Mouse (Mus musculus) kidney, embryonic 16.5 days (tissue): ENCODE results near the gene Podxl2. TPM values are rescaled to one million over a fixed set of nuclear protein-coding genes. Genes with fewer than 3 reads are reported as not detected.

Source experiments
- ATAC-seq: fragments of 200-750 bp; cut with Nextera tagmentation; 2 replicates; pipeline ENCODE4 v1.8.0; 2017; ENCODE audit warnings: moderate TSS enrichment; ENCODE audit not compliant: low FRiP score, low TSS enrichment
- H3K27ac ChIP-seq: fragments of 300-500 bp; sonication (generic); 2 replicates; pipeline ENCODE4 v1.5.1; 2014; ENCODE audit warnings: low read length
- H3K27me3 ChIP-seq: fragments of 300-500 bp; sonication (generic); 2 replicates; pipeline ENCODE4 v1.6.1; 2014; ENCODE audit warnings: low read length, control low read depth, mixed read lengths; ENCODE audit not compliant: insufficient read depth
- H3K36me3 ChIP-seq: fragments of 300-500 bp; sonication (generic); 2 replicates; pipeline ENCODE4 v1.6.1; 2014; ENCODE audit warnings: low read length, control low read depth, mixed read lengths; ENCODE audit not compliant: insufficient read depth
- H3K4me1 ChIP-seq: fragments of 300-500 bp; sonication (generic); 2 replicates; pipeline ENCODE4 v1.6.1; 2014; ENCODE audit warnings: low read length, control low read depth, mixed read lengths; ENCODE audit not compliant: insufficient read depth
- H3K4me2 ChIP-seq: fragments of 300-500 bp; sonication (generic); replicated peaks from 2 replicates; pipeline ENCODE4 v1.6.1; 2014; ENCODE audit warnings: low read depth, low read length
- H3K4me3 ChIP-seq: fragments of 300-500 bp; sonication (generic); 2 replicates; pipeline ENCODE4 v1.5.1; 2014; ENCODE audit warnings: mild to moderate bottlenecking, low read length
- H3K9ac ChIP-seq: fragments of 300-500 bp; sonication (generic); replicated peaks from 2 replicates; pipeline ENCODE4 v1.6.1; 2014; ENCODE audit warnings: low read length
- H3K9me3 ChIP-seq: fragments of 300-500 bp; sonication (generic); 2 replicates; pipeline ENCODE4 v1.6.1; 2016; ENCODE audit warnings: low read length, control low read depth
- WGBS: fragments of 180-500 bp; shearing (Covaris S2); extraction: QIAGEN DNeasy Blood & Tissue Kit; methylation state at CpG from one replicate; pipeline ENCODE4 v1.1.7; 2014; 5-methylcytosine and 5-hydroxymethylcytosine counted together
- polyA plus RNA-seq: library from polyadenylated mRNA; unstranded; fragments of >200 nt; fragmentation: Nextera tagmentation; extraction: Ambion mirVana; gene quantifications from 2 replicates; pipeline ENCODE4 v1.2.1, GENCODE M21; 2015

Gene Podxl2
- polyA plus RNA-seq, 1 experiment from 2014 or later, result 48.9 TPM

DNA sequence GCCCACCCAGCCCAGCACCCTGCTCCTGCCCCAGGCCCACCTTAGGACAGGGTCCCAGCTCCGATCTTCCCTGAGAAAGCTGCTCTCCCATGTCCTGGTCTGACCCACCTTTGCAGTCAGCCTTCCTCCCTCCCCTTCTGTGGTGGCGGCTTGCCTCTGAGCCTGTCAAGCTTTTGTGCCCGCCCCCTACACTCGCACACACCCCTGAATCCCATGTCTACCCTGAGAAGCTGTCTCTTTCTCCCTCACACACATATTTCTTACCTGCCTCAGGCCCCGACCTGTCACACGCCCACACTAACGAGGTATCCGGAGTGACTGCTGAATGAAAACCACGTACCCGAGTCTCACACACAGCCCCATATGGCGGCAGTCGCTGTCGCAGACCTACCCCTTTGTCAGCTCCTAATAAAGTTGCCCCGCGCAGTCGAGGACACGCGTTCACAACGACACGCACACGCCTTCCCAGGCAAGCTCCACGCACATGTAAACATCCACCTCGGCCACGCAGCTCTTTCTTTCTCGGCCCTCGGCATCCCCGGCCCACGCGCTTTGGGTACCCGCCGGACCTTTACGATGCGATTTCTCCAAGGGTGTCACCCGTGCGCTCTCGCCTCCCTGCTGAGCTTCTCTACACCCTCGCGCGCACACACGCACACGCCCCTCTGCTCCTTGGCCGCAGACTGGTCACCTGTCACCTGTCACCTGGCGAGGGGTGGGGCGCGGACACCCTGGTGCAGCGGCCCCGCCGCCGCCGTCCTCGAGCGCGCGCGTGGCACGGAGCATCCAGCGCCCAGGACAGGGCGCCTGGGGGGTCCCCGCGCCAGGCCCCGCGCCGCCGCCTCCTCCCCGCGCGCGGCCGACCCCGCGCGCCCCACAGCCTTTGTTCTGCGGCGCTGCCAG lies 628 bp downstream of the Podxl2 start:
- H3K36me3 ChIP-seq, result no peaks in the 10 kb centered on the region
- ATAC-seq, result peak; percentile 66
- peak overlapping the region; percentile 100 for H3K4me2 ChIP-seq
- peaks cover 6% of the 10 kb centered on the region for H3K27me3 ChIP-seq
- 2% methylated on average over 58 of the region's 74 CpGs for WGBS
- H3K4me3 ChIP-seq, result peak overlapping the region; percentile 74
- H3K4me1 ChIP-seq, result peaks cover 4% of the 10 kb centered on the region
- no peak overlapping the region for H3K27ac ChIP-seq
- peaks cover 3% of the 10 kb centered on the region; the same call in 1 of the 2 replicates for H3K9me3 ChIP-seq
- H3K9ac ChIP-seq, result peak overlapping the region; percentile 84

DNA sequence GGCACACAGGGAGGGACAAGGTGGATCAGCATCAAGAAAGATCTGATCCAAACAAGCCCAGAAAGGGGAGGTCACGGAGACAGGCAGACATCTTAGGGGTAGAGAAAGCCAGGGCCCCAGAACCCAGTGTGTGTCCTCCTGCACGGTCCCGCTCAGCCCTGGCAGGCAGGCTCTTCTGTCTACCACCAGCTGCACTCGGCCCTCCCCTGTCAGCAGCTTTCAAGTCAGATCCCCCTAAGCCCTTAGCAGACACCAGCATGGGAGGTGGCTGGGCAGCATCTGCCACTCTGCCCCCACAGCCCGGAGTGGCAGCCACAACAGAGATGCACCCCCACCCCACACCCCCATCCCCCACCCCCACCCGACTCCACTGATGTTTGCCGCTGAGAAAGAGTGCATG lies 2.0 kb downstream of the Podxl2 start:
- H3K27ac ChIP-seq, result no peak overlapping the region
- H3K4me3 ChIP-seq, result no peak overlapping the region
- no peak overlapping the region for H3K4me2 ChIP-seq
- ATAC-seq, result no peak
- H3K27me3 ChIP-seq, result peaks cover 6% of the 10 kb centered on the region
- no peak overlapping the region for H3K9ac ChIP-seq
- H3K9me3 ChIP-seq, result peaks cover 3% of the 10 kb centered on the region; the same call in 1 of the 2 replicates
- H3K36me3 ChIP-seq, result no peaks in the 10 kb centered on the region
- WGBS, result 63% methylated on average over 7 of the region's 7 CpGs
- peaks cover 4% of the 10 kb centered on the region for H3K4me1 ChIP-seq

DNA sequence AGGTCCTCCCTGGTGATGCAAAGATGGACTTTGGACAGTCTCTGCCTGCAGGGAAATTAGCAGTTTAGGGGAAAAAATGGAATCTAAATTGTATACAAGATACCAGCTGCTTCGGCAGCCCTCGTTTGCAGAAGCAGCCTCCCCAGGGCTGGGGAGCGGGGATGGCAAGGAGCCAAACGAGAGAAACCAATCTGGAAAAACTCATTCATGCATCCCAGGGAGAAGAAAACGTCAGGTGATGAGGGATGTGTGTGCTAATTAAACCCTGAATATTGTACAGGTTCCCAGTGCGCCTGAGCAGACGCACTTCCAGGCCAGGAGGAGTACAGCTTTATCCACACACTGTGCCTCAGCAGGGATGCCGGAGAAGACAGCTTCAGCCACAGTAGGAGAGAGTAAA lies 3.3 kb downstream of the Podxl2 start:
- Histone ChIP-seq H3K4me3 (no peak overlapping the region), H3K4me1 (peaks cover 4% of the 10 kb centered on the region), H3K4me2 (no peak overlapping the region), H3K9ac (no peak overlapping the region), H3K9me3 (no peaks in the 10 kb centered on the region), H3K27ac (no peak overlapping the region), H3K27me3 (peaks cover 6% of the 10 kb centered on the region), H3K36me3 (no peaks in the 10 kb centered on the region)
- 53% methylated on average over 8 of the region's 8 CpGs for WGBS
- ATAC-seq, result no peak

DNA sequence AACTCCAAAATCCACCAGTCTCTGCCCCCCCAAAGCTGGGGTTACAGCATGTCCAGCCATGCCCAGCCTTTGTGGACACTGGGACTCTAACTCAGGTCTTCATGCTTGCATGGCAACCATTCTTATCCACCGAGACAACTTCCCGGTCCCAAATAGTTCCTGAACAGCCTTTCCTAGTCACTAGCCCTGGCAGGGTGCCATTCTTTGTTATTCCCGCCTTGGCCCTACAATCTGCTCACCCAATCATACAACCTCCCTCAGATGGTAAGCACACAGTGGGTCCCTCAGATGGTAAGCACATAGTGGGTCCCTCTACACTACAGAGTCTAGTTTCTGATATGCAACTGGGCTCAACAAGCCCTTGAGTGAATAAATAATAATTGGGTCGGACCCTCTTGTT lies 4.2 kb downstream of the Podxl2 start:
- no peak overlapping the region for H3K4me2 ChIP-seq
- no peak overlapping the region for H3K4me3 ChIP-seq
- H3K27me3 ChIP-seq, result peaks cover 6% of the 10 kb centered on the region
- 64% methylated on average over 4 of the region's 4 CpGs for WGBS
- no peaks in the 10 kb centered on the region for H3K9me3 ChIP-seq
- no peak overlapping the region for H3K27ac ChIP-seq
- peaks cover 4% of the 10 kb centered on the region for H3K4me1 ChIP-seq
- no peak for ATAC-seq
- H3K9ac ChIP-seq, result no peak overlapping the region
- H3K36me3 ChIP-seq, result no peaks in the 10 kb centered on the region

DNA sequence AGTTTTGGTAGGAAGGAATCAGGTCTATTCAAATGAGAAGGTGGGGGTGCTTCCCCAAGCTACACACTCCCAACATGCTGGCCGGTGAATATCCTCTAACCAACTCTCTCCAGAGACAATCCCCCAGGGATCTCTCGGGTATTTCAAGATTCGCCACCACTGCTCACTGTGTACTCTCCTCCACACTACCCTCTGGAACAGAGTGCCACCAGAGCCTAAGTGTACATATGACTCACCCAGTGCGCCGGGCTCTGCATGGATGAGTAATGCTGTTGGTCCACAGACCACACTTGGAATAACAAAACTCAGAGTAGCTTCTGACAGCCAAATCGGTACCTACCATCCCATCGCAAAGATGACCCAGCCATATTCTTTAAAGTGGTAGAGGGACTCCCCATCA lies 5.4 kb downstream of the Podxl2 start:
- peaks cover 4% of the 10 kb centered on the region for H3K27me3 ChIP-seq
- 86% methylated on average over 7 of the region's 7 CpGs for WGBS
- no peak overlapping the region for H3K4me2 ChIP-seq
- H3K9ac ChIP-seq, result no peak overlapping the region
- no peaks in the 10 kb centered on the region for H3K9me3 ChIP-seq
- no peak overlapping the region for H3K4me3 ChIP-seq
- no peak overlapping the region for H3K27ac ChIP-seq
- no peaks in the 10 kb centered on the region for H3K4me1 ChIP-seq
- no peaks in the 10 kb centered on the region for H3K36me3 ChIP-seq
- no peak for ATAC-seq

DNA sequence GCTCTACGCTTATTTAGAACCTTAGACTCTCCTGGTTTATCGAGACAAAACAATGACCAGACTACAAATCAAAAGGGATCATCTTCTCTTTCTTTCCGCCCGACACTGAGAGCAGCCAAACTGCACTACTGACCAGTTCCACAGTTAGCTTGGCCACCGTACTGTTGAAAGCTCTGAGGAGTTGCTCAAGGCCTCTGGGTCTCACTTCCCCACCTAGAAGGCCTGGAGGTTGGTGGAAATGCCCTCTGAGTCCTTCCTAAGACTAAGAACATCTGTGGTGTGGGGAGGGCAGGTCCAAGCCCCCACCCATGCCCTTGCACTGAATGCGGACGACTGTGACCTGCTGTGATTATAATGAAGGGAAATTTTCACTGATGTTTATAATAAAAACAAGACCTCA lies 9.1 kb downstream of the Podxl2 start:
- WGBS, result 79% methylated on average over 7 of the region's 7 CpGs
- ATAC-seq, result no peak
- H3K27ac ChIP-seq, result no peak overlapping the region

DNA sequence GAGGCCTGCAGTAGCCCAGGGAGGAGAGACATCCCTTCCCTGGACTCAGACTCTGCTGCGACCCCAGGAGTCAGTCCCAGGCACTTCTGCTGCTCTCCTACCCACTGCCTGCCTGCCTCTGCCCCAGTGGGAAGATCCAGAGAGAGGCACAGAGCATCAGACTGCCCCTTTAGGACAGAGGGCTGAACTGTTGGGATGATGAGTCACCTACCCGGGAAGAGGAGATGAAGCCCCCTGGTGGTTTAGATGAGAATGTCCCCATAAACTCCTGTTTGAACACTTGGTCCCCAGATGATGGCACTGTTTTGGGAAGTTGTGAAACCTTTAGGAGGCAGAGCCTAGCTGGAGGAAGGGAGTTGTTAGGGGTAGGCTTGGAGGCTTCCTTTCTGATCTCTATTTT lies 13.9 kb downstream of the Podxl2 start:
- WGBS, result 18% methylated on average over 2 of the region's 2 CpGs
- no peak overlapping the region for H3K9ac ChIP-seq
- peaks cover 9% of the 10 kb centered on the region for H3K36me3 ChIP-seq
- no peaks in the 10 kb centered on the region; the same call in 1 of the 2 replicates for H3K9me3 ChIP-seq
- H3K4me2 ChIP-seq, result no peak overlapping the region
- ATAC-seq, result no peak
- no peaks in the 10 kb centered on the region for H3K4me1 ChIP-seq
- H3K4me3 ChIP-seq, result no peak overlapping the region
- no peak overlapping the region for H3K27ac ChIP-seq
- no peaks in the 10 kb centered on the region for H3K27me3 ChIP-seq

More for the DNA sequence above, 9.1 kb downstream of the Podxl2 start:
- Histone ChIP-seq H3K4me2 (no peak overlapping the region), H3K4me3 (no peak overlapping the region), H3K9me3 (no peaks in the 10 kb centered on the region; the same call in 1 of the 2 replicates), H3K27me3 (no peaks in the 10 kb centered on the region), H3K9ac (no peak overlapping the region), H3K4me1 (no peaks in the 10 kb centered on the region), H3K36me3 (peaks cover 9% of the 10 kb centered on the region)

DNA sequence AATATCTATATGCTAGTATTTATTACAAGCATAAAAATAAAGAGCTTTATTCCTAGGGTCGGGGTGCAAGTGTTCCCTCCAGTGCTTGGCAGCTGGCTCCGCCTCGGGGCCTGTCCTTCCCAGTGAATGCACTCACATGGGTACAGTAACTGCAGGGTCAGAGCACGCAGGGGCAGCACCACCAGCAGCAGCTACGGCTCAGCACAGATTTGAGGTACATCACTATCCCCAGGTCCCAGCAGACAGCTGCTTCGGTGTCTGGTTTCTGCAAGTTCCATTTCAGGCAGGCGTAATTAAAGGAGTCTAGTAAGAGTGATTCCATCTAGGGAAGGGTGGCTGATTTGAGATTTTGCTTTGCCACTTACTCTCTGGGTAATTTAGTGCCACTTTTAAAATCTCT lies 16.5 kb downstream of the Podxl2 start:
- Histone ChIP-seq H3K4me3 (no peak overlapping the region), H3K36me3 (peaks cover 9% of the 10 kb centered on the region), H3K4me1 (no peaks in the 10 kb centered on the region), H3K27me3 (no peaks in the 10 kb centered on the region), H3K4me2 (no peak overlapping the region), H3K27ac (no peak overlapping the region), H3K9me3 (no peaks in the 10 kb centered on the region; the same call in 1 of the 2 replicates), H3K9ac (no peak overlapping the region)
- WGBS, result 39% methylated on average over 7 of the region's 7 CpGs
- no peak for ATAC-seq

DNA sequence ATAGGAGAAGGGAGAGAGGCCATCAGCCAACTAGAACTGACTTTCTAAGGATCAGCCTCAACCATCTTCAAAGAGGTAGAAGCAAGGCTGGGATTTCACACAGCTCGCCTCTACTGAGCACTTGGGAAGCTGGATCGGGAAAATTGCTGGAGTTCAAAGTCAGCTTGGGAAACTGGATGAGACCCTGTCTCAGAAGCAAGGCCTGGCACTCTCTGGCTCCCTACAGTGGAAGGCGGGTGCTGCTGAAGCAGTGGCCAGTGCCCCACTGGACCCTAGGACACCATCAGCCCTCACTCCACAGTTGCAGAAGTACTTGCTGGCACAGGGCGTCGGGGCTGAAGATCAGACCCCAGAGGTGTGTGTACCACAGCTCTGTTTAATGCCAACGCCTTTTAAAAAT lies 17.0 kb downstream of the Podxl2 start:
- H3K9ac ChIP-seq, result 0 out of 2 replicates have a peak overlapping the region, but pooled peaks have one; percentile 24
- no peak for ATAC-seq
- H3K27me3 ChIP-seq, result no peaks in the 10 kb centered on the region
- no peaks in the 10 kb centered on the region; the same call in 1 of the 2 replicates for H3K9me3 ChIP-seq
- no peaks in the 10 kb centered on the region for H3K4me1 ChIP-seq
- H3K27ac ChIP-seq, result 0 out of 2 replicates have a peak overlapping the region, but pooled peaks have one; percentile 5
- H3K4me2 ChIP-seq, result no peak overlapping the region
- H3K36me3 ChIP-seq, result peaks cover 6% of the 10 kb centered on the region
- WGBS, result 79% methylated on average over 6 of the region's 6 CpGs
- H3K4me3 ChIP-seq, result no peak overlapping the region

DNA sequence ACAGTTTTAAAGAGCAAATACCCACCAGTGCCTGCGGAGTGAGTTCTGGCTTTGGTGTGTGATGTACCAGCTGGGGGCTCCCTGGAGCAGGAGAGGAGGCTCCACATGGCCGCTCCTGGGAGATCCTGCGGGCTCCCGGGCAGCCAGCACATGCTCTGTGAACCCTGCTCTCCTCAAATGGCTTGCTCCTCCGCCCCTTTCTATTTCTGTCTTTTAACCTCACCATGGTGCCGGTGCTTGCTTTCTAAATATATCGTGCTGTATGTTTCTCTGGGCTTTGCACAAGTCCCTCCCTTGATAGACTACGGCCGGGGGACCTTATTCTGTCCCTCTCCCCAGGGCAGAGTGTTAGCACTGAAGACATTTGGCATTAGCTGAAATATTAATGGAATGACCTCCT lies 17.6 kb downstream of the Podxl2 start:
- no peak overlapping the region for H3K9ac ChIP-seq
- no peaks in the 10 kb centered on the region; the same call in 1 of the 2 replicates for H3K9me3 ChIP-seq
- no peaks in the 10 kb centered on the region for H3K4me1 ChIP-seq
- no peak overlapping the region for H3K4me2 ChIP-seq
- 0 out of 2 replicates have a peak overlapping the region, but pooled peaks have one; percentile 5 for H3K27ac ChIP-seq
- ATAC-seq, result peak; percentile 47; the same call in 1 of the 2 replicates
- WGBS, result 33% methylated on average over 9 of the region's 9 CpGs
- H3K27me3 ChIP-seq, result no peaks in the 10 kb centered on the region
- H3K4me3 ChIP-seq, result no peak overlapping the region
- H3K36me3 ChIP-seq, result peaks cover 6% of the 10 kb centered on the region
